Comparison of ENCODE assay signal across 17 mouse cellular contexts in genomic region chr5:105783848-105784247, GRCm38 (mm10).
"Had no signal": no experiment of that assay in that cellular context is flagged by ENCODE, and none has a peak within 500 bp of the region (broad histone marks: within the 10 kb centered on the region; RNA-seq: fewer than 3 reads in every experiment).

No protein-coding gene starts in this region.

- H3K9me3 ChIP-seq: neural tube, embryonic 12.5 days; neural tube, embryonic 13.5 days; neural tube, embryonic 15.5 days; stomach, embryonic 15.5 days had no signal

- H3K36me3 ChIP-seq: neural tube, embryonic 12.5 days; neural tube, embryonic 13.5 days; neural tube, embryonic 15.5 days; stomach, embryonic 15.5 days had no signal

- H3K9ac ChIP-seq: neural tube, embryonic 12.5 days; neural tube, embryonic 13.5 days; neural tube, embryonic 15.5 days; stomach, embryonic 15.5 days had no signal

- H3K27ac ChIP-seq: neural tube, embryonic 12.5 days; neural tube, embryonic 15.5 days; stomach, embryonic 15.5 days; stomach, postnatal 0 days had no signal

- DNase-seq: retina, postnatal 1 day; right cerebral cortex, adult 18-20 months; right cerebral cortex, postnatal 14 days; right cerebral cortex, postnatal 25 days; right cerebral cortex, postnatal 4 days; spleen, adult 18-20 months; thymus, adult 18-20 months; thymus, adult 2 months; thymus, postnatal 14 days; thymus, postnatal 25 days; thymus, postnatal 36 days; thymus, postnatal 4 days had no signal

- H3K27me3 ChIP-seq: neural tube, embryonic 12.5 days; neural tube, embryonic 13.5 days; neural tube, embryonic 15.5 days; stomach, embryonic 15.5 days had no signal

- H3K4me2 ChIP-seq: neural tube, embryonic 12.5 days; neural tube, embryonic 13.5 days; neural tube, embryonic 15.5 days; stomach, embryonic 15.5 days had no signal

- H3K4me3 ChIP-seq: neural tube, embryonic 12.5 days; neural tube, embryonic 13.5 days; neural tube, embryonic 15.5 days; stomach, embryonic 15.5 days had no signal
